Mouse (Mus musculus) forebrain, embryonic 16.5 days (tissue): ENCODE results near the gene Gchfr. TPM values are rescaled to one million over a fixed set of nuclear protein-coding genes. Genes with fewer than 3 reads are reported as not detected.

Experiments used
- ATAC-seq: fragments of 200-750 bp; cut with Nextera tagmentation; 2 replicates; pipeline ENCODE4 v1.8.0; 2017; ENCODE audit warnings: mild to moderate bottlenecking, moderate library complexity
- H3K27ac ChIP-seq: fragments of 300-500 bp; sonication (generic); 2 replicates; pipeline ENCODE4 v1.5.1; 2014; ENCODE audit warnings: low read length, control low read depth
- H3K27me3 ChIP-seq: fragments of 300-500 bp; sonication (generic); replicated peaks from 2 replicates; pipeline ENCODE4 v1.6.1; 2014; ENCODE audit warnings: low read length; ENCODE audit not compliant: control insufficient read depth, insufficient read depth
- H3K36me3 ChIP-seq: fragments of 300-500 bp; sonication (generic); 2 replicates; pipeline ENCODE4 v1.6.1; 2014; ENCODE audit not compliant: control insufficient read depth, insufficient read depth
- H3K4me1 ChIP-seq: fragments of 300-500 bp; sonication (generic); replicated peaks from 2 replicates; pipeline ENCODE4 v1.6.1; 2014; ENCODE audit warnings: low read length; ENCODE audit not compliant: control insufficient read depth, insufficient read depth
- H3K4me2 ChIP-seq: fragments of 300-500 bp; sonication (generic); 2 replicates; pipeline ENCODE4 v1.6.1; 2014; ENCODE audit warnings: mild to moderate bottlenecking, low read length, control low read depth
- H3K4me3 ChIP-seq: fragments of 300-500 bp; sonication (generic); replicated peaks from 2 replicates; pipeline ENCODE4 v1.5.1; 2014; ENCODE audit warnings: mild to moderate bottlenecking, low read length, control low read depth
- H3K9ac ChIP-seq: fragments of 300-500 bp; sonication (generic); replicated peaks from 2 replicates; pipeline ENCODE4 v1.6.1; 2014; ENCODE audit warnings: low read depth, low read length, control low read depth
- H3K9me3 ChIP-seq: fragments of 300-500 bp; sonication (generic); 2 replicates; pipeline ENCODE4 v1.6.1; 2016; ENCODE audit warnings: low read length; ENCODE audit not compliant: control insufficient read depth
- WGBS: fragments of 180-500 bp; shearing (Covaris S2); extraction: QIAGEN DNeasy Blood & Tissue Kit; methylation state at CpG from one replicate; pipeline ENCODE4 v1.1.7; 2014; 5-methylcytosine and 5-hydroxymethylcytosine counted together
- polyA plus RNA-seq: library from polyadenylated mRNA; unstranded; fragments of >200 nt; fragmentation: Nextera tagmentation; extraction: Ambion mirVana; gene quantifications from 2 replicates; pipeline ENCODE4 v1.2.1, GENCODE M21; 2015

Gchfr gene
- polyA plus RNA-seq, 1 experiment from 2014 or later: 0.47 TPM

DNA sequence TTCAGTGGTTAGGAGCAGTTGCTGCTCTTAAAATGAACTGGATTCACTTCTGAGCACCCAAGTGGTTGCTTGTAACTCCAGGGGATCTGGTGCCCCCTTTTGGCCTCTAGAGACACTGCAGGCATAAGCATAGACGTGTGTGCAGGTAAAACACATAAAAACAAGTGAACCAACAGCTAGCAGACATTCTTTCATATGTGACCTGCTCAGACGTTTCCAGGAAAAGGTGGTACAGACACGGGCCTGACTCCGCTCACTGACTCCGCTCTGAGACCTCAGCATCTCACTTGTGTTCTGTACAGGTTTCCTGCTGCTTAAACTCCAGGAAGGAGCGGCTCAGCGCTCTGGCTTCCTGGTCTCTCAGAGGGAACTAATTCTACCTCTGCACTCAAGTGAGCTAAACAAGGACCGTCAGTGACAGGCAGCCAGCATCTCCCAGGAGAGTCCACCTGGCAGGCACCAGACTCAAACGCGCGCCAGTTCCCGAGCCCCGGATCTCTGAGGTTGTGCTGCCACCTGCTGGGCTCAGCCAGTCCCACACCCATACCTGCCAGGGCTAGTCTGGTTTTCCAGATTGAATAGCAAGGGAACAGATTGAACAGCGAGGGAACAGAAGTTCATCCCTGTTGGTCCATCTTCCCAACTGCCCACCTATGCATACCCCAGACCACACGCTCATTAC lies 21.6 kb downstream of the Gchfr start:
- Histone ChIP-seq H3K27me3 (no peaks in the 10 kb centered on the region), H3K27ac (no peak overlapping the region), H3K4me1 (peaks cover 8% of the 10 kb centered on the region), H3K36me3 (peaks cover 2% of the 10 kb centered on the region), H3K9ac (no peak overlapping the region), H3K4me3 (peak overlapping the region; percentile 30), H3K9me3 (no peaks in the 10 kb centered on the region), H3K4me2 (peak overlapping the region; percentile 55)
- WGBS: 7% methylated on average over 15 of the region's 15 CpGs
- peak; percentile 88 for ATAC-seq

DNA sequence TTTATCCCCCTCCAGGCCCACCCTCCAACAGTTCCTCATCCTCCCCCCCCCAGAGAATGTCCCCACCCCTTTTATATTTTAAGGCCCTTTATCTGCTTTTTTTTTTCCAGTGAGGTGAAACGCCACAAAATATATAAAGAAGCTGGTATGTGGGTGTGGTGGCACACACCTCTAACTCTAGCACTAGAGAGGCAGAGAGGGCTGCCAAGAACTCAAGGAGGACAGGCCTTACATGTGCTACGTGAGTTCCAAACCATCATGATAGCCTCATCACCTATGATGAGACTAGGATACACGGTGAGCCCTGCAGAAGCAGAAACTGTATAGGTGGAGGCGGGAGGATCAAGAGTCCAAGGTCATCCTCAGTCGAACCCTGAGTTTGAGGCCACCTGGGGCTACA lies 23.4 kb downstream of the Gchfr start:
- no peak overlapping the region for H3K4me3 ChIP-seq
- 88% methylated on average over 5 of the region's 5 CpGs for whole genome bisulfite sequencing
- ATAC-seq: no peak

DNA sequence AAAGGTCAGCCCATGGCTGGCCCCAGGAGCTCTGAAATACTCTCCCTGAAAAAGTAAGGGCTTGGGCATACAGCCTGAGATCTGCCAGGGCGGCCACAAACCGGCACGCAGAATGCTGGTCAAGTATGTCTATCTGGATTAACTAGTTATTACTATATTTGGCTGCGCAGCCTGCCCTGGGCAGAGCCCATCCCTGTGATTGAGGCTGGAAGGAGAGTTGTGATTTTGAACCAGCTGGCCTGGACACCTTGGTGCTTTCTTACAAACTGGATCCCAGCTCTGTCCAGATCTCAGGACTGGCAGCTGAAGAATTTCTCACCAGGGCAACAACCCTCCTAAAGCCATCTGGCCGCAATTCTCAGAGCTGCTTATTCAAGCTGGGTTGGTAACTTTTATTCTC lies 26.6 kb downstream of the Gchfr start:
- WGBS: 79% methylated on average over 5 of the region's 5 CpGs

More for the DNA sequence above, 23.4 kb downstream of the Gchfr start:
- H3K36me3 ChIP-seq: no peaks in the 10 kb centered on the region
- H3K9me3 ChIP-seq: no peaks in the 10 kb centered on the region
- H3K27me3 ChIP-seq: no peaks in the 10 kb centered on the region
- no peak overlapping the region for H3K27ac ChIP-seq
- H3K9ac ChIP-seq: no peak overlapping the region
- H3K4me1 ChIP-seq: peaks cover 9% of the 10 kb centered on the region
- H3K4me2 ChIP-seq: no peak overlapping the region

DNA sequence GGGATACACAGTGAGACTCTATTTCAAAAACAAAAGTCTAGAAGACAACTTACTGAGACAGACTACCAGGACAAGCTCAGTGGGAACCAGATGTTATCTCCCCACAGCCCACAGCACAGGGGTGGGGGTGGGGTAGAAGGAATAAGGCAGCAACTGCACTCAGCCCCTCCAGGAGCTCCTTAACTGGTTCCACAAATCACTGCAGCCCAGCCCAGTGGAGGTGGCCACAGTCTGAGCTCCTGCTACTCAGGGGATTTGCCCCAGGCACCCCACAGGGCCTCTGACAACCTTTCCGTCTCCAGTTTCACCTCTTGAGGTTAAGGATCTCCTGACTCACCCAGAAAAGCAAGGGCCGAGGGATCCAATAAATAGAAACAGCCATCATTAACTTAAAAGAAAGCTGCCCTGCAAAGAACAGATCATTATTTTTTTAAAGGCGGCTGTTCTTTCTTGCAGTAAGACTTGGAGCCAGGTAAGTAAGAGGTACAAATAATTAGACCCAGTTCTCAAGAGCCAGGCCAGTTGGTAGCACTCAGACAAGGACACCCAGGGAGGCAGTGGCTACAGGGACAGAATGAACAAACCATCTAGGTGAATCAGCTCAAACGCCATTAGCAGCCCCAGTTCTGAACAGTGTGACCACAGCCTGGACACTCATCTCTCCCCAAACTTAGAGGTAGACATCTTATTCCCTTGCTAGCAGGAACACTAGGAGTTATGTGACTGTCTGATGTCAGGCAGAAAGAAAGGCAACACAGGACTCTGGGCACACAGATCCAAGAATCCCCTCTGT lies 28.9 kb downstream of the Gchfr start:
- Histone ChIP-seq H3K9me3 (no peaks in the 10 kb centered on the region), H3K4me3 (no peak overlapping the region), H3K4me1 (0 out of 2 replicates have a peak, but pooled peaks cover 7% of the 10 kb centered on the region), H3K27ac (no peak overlapping the region), H3K4me2 (no peak overlapping the region), H3K27me3 (no peaks in the 10 kb centered on the region), H3K36me3 (no peaks in the 10 kb centered on the region), H3K9ac (no peak overlapping the region)
- 26% methylated on average over 4 of the region's 4 CpGs for WGBS
- no peak for ATAC-seq

More for the DNA sequence above, 26.6 kb downstream of the Gchfr start:
- Histone ChIP-seq H3K27ac (no peak overlapping the region), H3K27me3 (no peaks in the 10 kb centered on the region), H3K4me1 (peaks cover 9% of the 10 kb centered on the region), H3K36me3 (no peaks in the 10 kb centered on the region), H3K9me3 (no peaks in the 10 kb centered on the region), H3K4me3 (no peak overlapping the region), H3K9ac (no peak overlapping the region), H3K4me2 (no peak overlapping the region)
- ATAC-seq: peak; percentile 19; the same call in 1 of the 2 replicates

DNA sequence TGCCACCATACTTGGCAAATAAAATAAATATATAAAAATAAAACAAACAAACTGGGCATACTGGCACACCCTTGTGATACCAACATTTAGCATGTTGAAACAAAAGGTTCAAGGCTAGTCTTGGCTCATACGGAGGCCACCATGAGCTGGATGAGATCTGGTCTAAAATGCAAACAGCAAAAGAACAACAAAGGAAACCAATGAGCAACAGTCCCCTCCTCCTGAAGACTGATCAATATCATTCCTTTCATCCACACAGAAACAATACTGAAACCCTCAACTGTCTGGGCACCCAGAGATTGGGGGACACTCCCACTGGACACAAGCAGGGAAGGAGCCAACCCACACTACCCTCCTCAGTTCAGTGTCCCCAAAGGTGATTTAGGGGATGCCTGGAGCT lies 29.9 kb downstream of the Gchfr start:
- no peak for ATAC-seq
- H3K9ac ChIP-seq: no peak overlapping the region
- H3K36me3 ChIP-seq: no peaks in the 10 kb centered on the region
- 100% methylated on average over 1 of the region's 1 CpGs for WGBS
- H3K27ac ChIP-seq: no peak overlapping the region
- no peak overlapping the region for H3K4me2 ChIP-seq
- H3K9me3 ChIP-seq: no peaks in the 10 kb centered on the region
- H3K4me1 ChIP-seq: 0 out of 2 replicates have a peak, but pooled peaks cover 7% of the 10 kb centered on the region
- no peak overlapping the region for H3K4me3 ChIP-seq
- H3K27me3 ChIP-seq: no peaks in the 10 kb centered on the region

DNA sequence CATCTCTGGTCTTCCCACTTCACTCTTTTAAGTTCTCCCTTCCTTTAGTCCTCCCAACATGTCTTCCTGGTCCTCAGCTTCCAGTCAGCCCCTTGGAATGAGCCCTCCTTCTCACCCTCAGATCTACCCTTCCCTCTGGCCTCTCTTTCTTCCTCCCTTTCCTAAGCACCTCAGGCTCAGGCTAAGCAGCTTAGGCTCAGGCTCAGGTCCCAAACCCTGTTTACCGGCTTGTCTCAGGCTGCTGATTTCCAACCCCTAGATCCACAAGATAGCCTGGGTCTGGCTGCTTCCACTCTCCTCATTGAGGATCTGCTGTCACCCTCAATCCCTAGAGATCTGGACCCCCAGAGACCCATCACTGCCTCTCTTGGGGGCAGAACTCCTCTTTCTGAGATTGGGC lies 30.5 kb downstream of the Gchfr start:
- Histone ChIP-seq H3K9ac (no peak overlapping the region), H3K36me3 (no peaks in the 10 kb centered on the region), H3K4me3 (no peak overlapping the region), H3K27ac (no peak overlapping the region), H3K4me2 (no peak overlapping the region), H3K9me3 (no peaks in the 10 kb centered on the region), H3K4me1 (peaks cover 8% of the 10 kb centered on the region; the same call in 1 of the 2 replicates), H3K27me3 (no peaks in the 10 kb centered on the region)
- WGBS: 16% methylated on average over 1 of the region's 1 CpGs
- no peak for ATAC-seq

DNA sequence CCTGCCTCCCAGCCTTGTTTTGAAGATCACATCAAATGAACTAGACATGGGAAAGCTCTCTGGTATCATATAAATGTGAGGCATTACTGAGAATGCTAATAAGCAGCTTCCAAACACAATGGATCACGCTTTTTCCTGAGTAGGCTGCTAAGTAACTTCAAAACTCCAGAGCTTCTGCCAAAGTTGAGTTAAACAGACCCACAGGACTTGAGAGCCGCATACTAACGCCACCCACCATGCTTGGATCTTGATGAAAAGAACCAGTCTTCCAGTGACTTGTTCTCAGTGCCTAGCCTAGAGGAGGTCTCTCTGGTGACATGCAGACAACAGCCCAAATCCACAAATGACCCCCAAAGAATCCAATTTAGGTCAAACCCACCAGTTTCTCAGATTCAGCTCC lies 31.4 kb downstream of the Gchfr start:
- no peak overlapping the region for H3K4me2 ChIP-seq
- H3K27ac ChIP-seq: no peak overlapping the region
- ATAC-seq: no peak
- no peaks in the 10 kb centered on the region for H3K9me3 ChIP-seq
- no peaks in the 10 kb centered on the region for H3K27me3 ChIP-seq
- H3K4me3 ChIP-seq: no peak overlapping the region
- H3K9ac ChIP-seq: no peak overlapping the region
- no peaks in the 10 kb centered on the region for H3K36me3 ChIP-seq
- H3K4me1 ChIP-seq: peaks cover 9% of the 10 kb centered on the region; the same call in 1 of the 2 replicates
- WGBS: 28% methylated on average over 3 of the region's 3 CpGs

DNA sequence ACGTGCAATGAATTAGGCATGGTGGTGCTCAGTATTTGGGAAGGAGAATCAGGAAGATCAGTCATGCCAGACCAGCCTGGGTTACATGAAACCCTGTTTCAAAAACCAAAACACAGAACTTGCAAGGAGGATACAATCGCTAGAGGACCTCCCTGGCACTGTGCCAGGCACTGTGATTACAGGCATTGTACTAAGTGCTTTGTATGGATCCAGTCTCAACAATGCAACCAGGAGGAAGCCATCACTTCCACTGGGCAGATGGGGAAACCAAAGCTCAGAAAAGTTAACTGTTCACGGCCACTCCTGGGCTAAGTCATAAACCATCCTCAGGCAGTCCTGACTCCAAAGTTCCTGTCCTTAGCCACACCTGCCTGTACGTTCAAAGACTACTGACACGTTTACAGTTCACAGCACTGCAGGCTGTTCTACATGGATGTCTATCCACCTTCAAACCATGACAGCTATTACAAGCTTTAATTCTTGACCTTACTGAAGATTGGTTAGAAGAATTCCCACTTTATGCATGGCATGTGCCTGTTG lies 35.4 kb downstream of the Gchfr start:
- no peaks in the 10 kb centered on the region for H3K36me3 ChIP-seq
- H3K9me3 ChIP-seq: no peaks in the 10 kb centered on the region
- H3K4me3 ChIP-seq: no peak overlapping the region
- no peaks in the 10 kb centered on the region for H3K27me3 ChIP-seq
- no peak overlapping the region for H3K27ac ChIP-seq
- H3K9ac ChIP-seq: no peak overlapping the region
- H3K4me2 ChIP-seq: no peak overlapping the region
- H3K4me1 ChIP-seq: peaks cover 12% of the 10 kb centered on the region
- 54% methylated on average over 5 of the region's 5 CpGs for WGBS
- no peak for ATAC-seq

DNA sequence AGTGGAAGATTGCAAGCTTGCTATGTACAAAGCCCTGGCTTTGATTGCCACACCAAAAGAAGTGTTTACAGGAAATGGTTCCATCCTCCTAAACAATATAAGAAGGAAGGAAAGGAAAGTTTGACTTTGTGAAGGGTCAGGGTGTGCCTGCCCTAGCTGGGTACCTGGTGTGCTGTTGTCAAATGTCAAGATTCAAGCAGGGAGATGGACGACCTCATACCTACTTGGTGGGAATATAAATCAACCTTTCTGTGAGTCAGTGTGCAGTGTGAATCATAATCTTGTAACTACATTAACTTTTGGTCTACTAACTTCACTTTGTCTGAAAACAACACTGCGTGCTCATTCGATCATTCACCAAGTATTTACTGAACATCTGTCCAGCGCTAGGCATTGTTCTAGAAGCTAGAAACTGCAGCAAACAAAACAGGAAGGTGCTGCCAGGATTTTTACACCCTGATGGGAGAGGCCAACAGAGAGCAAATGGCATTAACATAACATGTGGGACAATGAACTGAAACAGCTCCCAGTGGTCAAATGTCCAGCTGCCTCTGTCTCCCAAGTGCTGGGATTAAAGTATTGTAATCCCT lies 36.4 kb downstream of the Gchfr start:
- Histone ChIP-seq H3K27me3 (no peaks in the 10 kb centered on the region), H3K36me3 (no peaks in the 10 kb centered on the region), H3K27ac (no peak overlapping the region), H3K4me1 (peaks cover 14% of the 10 kb centered on the region), H3K4me3 (no peak overlapping the region), H3K9ac (no peak overlapping the region), H3K4me2 (no peak overlapping the region), H3K9me3 (no peaks in the 10 kb centered on the region)
- 84% methylated on average over 4 of the region's 4 CpGs for WGBS
- no peak for ATAC-seq
